In the genomic region with DNA sequence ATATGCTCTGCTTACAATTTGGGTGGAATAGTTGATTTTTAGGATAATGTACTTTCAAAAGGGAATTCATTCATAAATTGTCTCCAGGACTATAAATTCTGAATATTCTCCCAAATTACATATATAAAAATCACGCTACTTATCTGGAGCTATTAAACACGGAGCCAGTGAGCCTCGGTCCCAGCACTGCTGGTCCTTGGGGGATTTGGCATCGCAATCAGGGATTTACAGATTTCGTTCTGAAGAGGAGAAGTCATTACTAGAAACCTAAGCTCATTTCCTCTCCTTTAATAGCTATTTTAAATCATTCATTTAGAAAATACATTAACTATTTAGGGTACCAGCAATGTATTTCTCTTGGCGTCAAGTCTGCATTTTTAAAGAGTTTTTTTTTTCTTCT, we compare ENCODE assay signal across 31 mouse cellular contexts. TPM values are rescaled to one million over a fixed set of nuclear protein-coding genes. Genes with fewer than 3 reads are reported as not detected.
A peak's percentile ranks its signal among the peaks of the same experiment; 100 is the strongest.
DNase-seq lines count a peak whose midpoint lies in the region; ATAC-seq and TF ChIP-seq lines count a peak whose summit lies in the region.
"Had no signal": no experiment of that assay in that cellular context is flagged by ENCODE, and none has a peak within 500 bp of the region (broad histone marks: within the 10 kb centered on the region; RNA-seq: fewer than 3 reads in every experiment).

No protein-coding gene starts in this region.

- TF ChIP-seq CTCF in forebrain, postnatal 0 days (IDR thresholded peaks at IDR 0.05; ENCODE audit: low read depth) = no peak
- no peak for TF ChIP-seq CTCF in kidney, postnatal 0 days (IDR thresholded peaks at IDR 0.05; ENCODE audit: low read depth)

- H3K27ac ChIP-seq in forebrain, embryonic 14.5 days (ENCODE audit: low read depth, low read length) = no peak overlapping the region
- no peak overlapping the region for H3K27ac ChIP-seq in forebrain, postnatal 0 days (ENCODE audit: low read depth, low read length)
- H3K27ac ChIP-seq in kidney, postnatal 0 days = no peak overlapping the region
- H3K27ac ChIP-seq in kidney, embryonic 15.5 days = no peak overlapping the region
- H3K27ac ChIP-seq in limb, embryonic 13.5 days = no peak overlapping the region
- H3K27ac ChIP-seq in limb, embryonic 10.5 days = no peak overlapping the region
- H3K27ac ChIP-seq in neural tube, embryonic 15.5 days (replicated peaks) = no peak overlapping the region
- H3K27ac ChIP-seq: embryonic facial prominence, embryonic 13.5 days; embryonic facial prominence, embryonic 15.5 days; forebrain, embryonic 10.5 days; forebrain, embryonic 13.5 days had no signal

- no peaks in the 10 kb centered on the region for H3K9me3 ChIP-seq in forebrain, embryonic 14.5 days (replicated peaks; ENCODE audit: control insufficient read depth, low read length)
- H3K9me3 ChIP-seq in forebrain, postnatal 0 days (ENCODE audit: low read length) = no peaks in the 10 kb centered on the region
- H3K9me3 ChIP-seq in kidney, postnatal 0 days (replicated peaks; ENCODE audit: low read length) = no peaks in the 10 kb centered on the region
- no peaks in the 10 kb centered on the region for H3K9me3 ChIP-seq in kidney, embryonic 15.5 days (replicated peaks)
- no peaks in the 10 kb centered on the region for H3K9me3 ChIP-seq in limb, embryonic 13.5 days
- no peaks in the 10 kb centered on the region for H3K9me3 ChIP-seq in limb, embryonic 10.5 days (replicated peaks)
- H3K9me3 ChIP-seq in neural tube, embryonic 15.5 days (replicated peaks) = no peaks in the 10 kb centered on the region
- H3K9me3 ChIP-seq: embryonic facial prominence, embryonic 13.5 days; embryonic facial prominence, embryonic 15.5 days; forebrain, embryonic 10.5 days; forebrain, embryonic 13.5 days had no signal

- H3K4me1 ChIP-seq in forebrain, embryonic 14.5 days (ENCODE audit: control insufficient read depth, insufficient read depth, low read length) = no peaks in the 10 kb centered on the region
- no peaks in the 10 kb centered on the region for H3K4me1 ChIP-seq in forebrain, postnatal 0 days (ENCODE audit: insufficient read depth)
- no peaks in the 10 kb centered on the region for H3K4me1 ChIP-seq in kidney, postnatal 0 days (replicated peaks; ENCODE audit: insufficient read depth, low read length)
- no peaks in the 10 kb centered on the region for H3K4me1 ChIP-seq in kidney, embryonic 15.5 days
- peaks cover 8% of the 10 kb centered on the region for H3K4me1 ChIP-seq in limb, embryonic 13.5 days
- H3K4me1 ChIP-seq in limb, embryonic 10.5 days = peaks cover 9% of the 10 kb centered on the region; the same call in 1 of the 2 replicates
- 0 out of 2 replicates have a peak, but pooled peaks cover 6% of the 10 kb centered on the region for H3K4me1 ChIP-seq in neural tube, embryonic 15.5 days
- H3K4me1 ChIP-seq: embryonic facial prominence, embryonic 13.5 days; embryonic facial prominence, embryonic 15.5 days; forebrain, embryonic 10.5 days had no signal

- H3K4me2 ChIP-seq in forebrain, embryonic 14.5 days (ENCODE audit: low read length) = no peak overlapping the region
- H3K4me2 ChIP-seq in forebrain, postnatal 0 days (ENCODE audit: low read depth) = no peak overlapping the region
- H3K4me2 ChIP-seq in kidney, postnatal 0 days (ENCODE audit: low read length) = no peak overlapping the region
- no peak overlapping the region for H3K4me2 ChIP-seq in kidney, embryonic 15.5 days
- 0 out of 2 replicates have a peak overlapping the region, but pooled peaks have one; percentile 34 for H3K4me2 ChIP-seq in limb, embryonic 13.5 days (replicated peaks)
- H3K4me2 ChIP-seq in neural tube, embryonic 15.5 days = 0 out of 2 replicates have a peak overlapping the region, but pooled peaks have one; percentile 25
- H3K4me2 ChIP-seq: embryonic facial prominence, embryonic 13.5 days; embryonic facial prominence, embryonic 15.5 days; forebrain, embryonic 13.5 days had no signal

- no peak for ATAC-seq in forebrain, embryonic 14.5 days
- ATAC-seq in forebrain, postnatal 0 days = no peak
- ATAC-seq in kidney, postnatal 0 days (replicated peaks; ENCODE audit: low FRiP score, low read depth) = no peak
- ATAC-seq in kidney, embryonic 15.5 days (replicated peaks; ENCODE audit: low FRiP score) = no peak
- no peak for ATAC-seq in limb, embryonic 13.5 days (ENCODE audit: low FRiP score, low read depth)
- ATAC-seq in neural tube, embryonic 15.5 days (ENCODE audit: low FRiP score) = no peak
- ATAC-seq: activated CD4-positive, CD25-positive, alpha-beta regulatory T cell, adult 4 months; CD4-positive, CD25-positive, alpha-beta regulatory T cell, adult 4 months; Patski had no signal

- no peaks in the 10 kb centered on the region for H3K36me3 ChIP-seq in forebrain, embryonic 14.5 days (ENCODE audit: control insufficient read depth, insufficient read depth, low read length)
- no peaks in the 10 kb centered on the region for H3K36me3 ChIP-seq in forebrain, postnatal 0 days (ENCODE audit: insufficient read depth)
- H3K36me3 ChIP-seq in kidney, postnatal 0 days (ENCODE audit: insufficient read depth, low read length) = no peaks in the 10 kb centered on the region
- H3K36me3 ChIP-seq in kidney, embryonic 15.5 days = no peaks in the 10 kb centered on the region
- H3K36me3 ChIP-seq in limb, embryonic 13.5 days = no peaks in the 10 kb centered on the region
- no peaks in the 10 kb centered on the region for H3K36me3 ChIP-seq in limb, embryonic 10.5 days
- H3K36me3 ChIP-seq in neural tube, embryonic 15.5 days = no peaks in the 10 kb centered on the region
- H3K36me3 ChIP-seq: embryonic facial prominence, embryonic 13.5 days; embryonic facial prominence, embryonic 15.5 days; forebrain, embryonic 10.5 days; G1E had no signal

- 45% methylated on average over 6 of the region's 6 CpGs for WGBS in forebrain, embryonic 14.5 days
- WGBS in forebrain, postnatal 0 days = 33% methylated on average over 6 of the region's 6 CpGs
- WGBS in kidney, postnatal 0 days = 45% methylated on average over 6 of the region's 6 CpGs
- WGBS in kidney, embryonic 15.5 days = 49% methylated on average over 6 of the region's 6 CpGs
- WGBS in limb, embryonic 13.5 days = 14% methylated on average over 6 of the region's 6 CpGs
- WGBS in limb, embryonic 10.5 days = 65% methylated on average over 6 of the region's 6 CpGs
- WGBS in neural tube, embryonic 15.5 days = 29% methylated on average over 6 of the region's 6 CpGs

- no peaks in the 10 kb centered on the region for H3K27me3 ChIP-seq in forebrain, embryonic 14.5 days (replicated peaks; ENCODE audit: control insufficient read depth, insufficient read depth, low read length)
- H3K27me3 ChIP-seq in forebrain, postnatal 0 days (ENCODE audit: insufficient read depth, low read length) = no peaks in the 10 kb centered on the region
- H3K27me3 ChIP-seq in kidney, postnatal 0 days (ENCODE audit: insufficient read depth, low read length) = no peaks in the 10 kb centered on the region
- H3K27me3 ChIP-seq in kidney, embryonic 15.5 days = no peaks in the 10 kb centered on the region
- no peaks in the 10 kb centered on the region for H3K27me3 ChIP-seq in limb, embryonic 13.5 days
- no peaks in the 10 kb centered on the region for H3K27me3 ChIP-seq in limb, embryonic 10.5 days (ENCODE audit: low read depth, poor library complexity, severe bottlenecking)
- H3K27me3 ChIP-seq in neural tube, embryonic 15.5 days (replicated peaks) = 0 out of 2 replicates have a peak, but pooled peaks cover 2% of the 10 kb centered on the region
- H3K27me3 ChIP-seq: CH12.LX; embryonic facial prominence, embryonic 13.5 days; embryonic facial prominence, embryonic 15.5 days; forebrain, embryonic 13.5 days had no signal

- DNase-seq in forebrain, embryonic 14.5 days (ENCODE audit: low spot score) = peak; percentile 19
- no peak for DNase-seq in forebrain, postnatal 0 days
- peak; percentile 27 for DNase-seq in kidney, postnatal 0 days (ENCODE audit: low spot score)
- no peak for DNase-seq in limb, embryonic 10.5 days (ENCODE audit: low spot score)
- DNase-seq in neural tube, embryonic 10.5 days (ENCODE audit: extremely low spot score, low spot score) = no peak
- DNase-seq: adrenal gland, adult 8-10 months; adrenal gland, postnatal 14 days; adrenal gland, postnatal 36 days; B cell, adult 2 months; cerebellum, adult 11 months; cerebellum, adult 18-20 months; cerebellum, adult 8-10 months; cerebellum, adult 9-11 months; cerebellum, postnatal 14 days; cerebellum, postnatal 36 days; embryo, embryonic 11 days had no signal

- no peak overlapping the region for H3K4me3 ChIP-seq in forebrain, embryonic 14.5 days (ENCODE audit: low read depth, low read length)
- no peak overlapping the region for H3K4me3 ChIP-seq in forebrain, postnatal 0 days (ENCODE audit: low read depth, low read length)
- H3K4me3 ChIP-seq in kidney, postnatal 0 days (replicated peaks; ENCODE audit: low read depth, low read length) = no peak overlapping the region
- H3K4me3 ChIP-seq in kidney, embryonic 15.5 days (replicated peaks) = no peak overlapping the region
- H3K4me3 ChIP-seq in limb, embryonic 13.5 days = no peak overlapping the region
- no peak overlapping the region for H3K4me3 ChIP-seq in limb, embryonic 10.5 days
- no peak overlapping the region for H3K4me3 ChIP-seq in neural tube, embryonic 15.5 days (replicated peaks)
- H3K4me3 ChIP-seq: embryonic facial prominence, embryonic 13.5 days; embryonic facial prominence, embryonic 15.5 days; erythroblast, embryonic 14.5 days; forebrain, embryonic 10.5 days; forebrain, embryonic 13.5 days had no signal

- H3K9ac ChIP-seq in forebrain, embryonic 14.5 days (ENCODE audit: low read length) = no peak overlapping the region
- H3K9ac ChIP-seq in forebrain, postnatal 0 days = no peak overlapping the region
- H3K9ac ChIP-seq in kidney, postnatal 0 days (ENCODE audit: low read depth, low read length) = no peak overlapping the region
- no peak overlapping the region for H3K9ac ChIP-seq in kidney, embryonic 15.5 days
- no peak overlapping the region for H3K9ac ChIP-seq in limb, embryonic 13.5 days
- H3K9ac ChIP-seq in neural tube, embryonic 15.5 days (replicated peaks) = no peak overlapping the region
- H3K9ac ChIP-seq: embryonic facial prominence, embryonic 13.5 days; embryonic facial prominence, embryonic 15.5 days; forebrain, embryonic 13.5 days had no signal

RNA-seq across cellular contexts. Expression of a gene that starts 55.0 kb away (rescaled TPM):
- not detected in 2 replicates for polyA plus RNA-seq in forebrain, embryonic 14.5 days (2014; fragmentation: Nextera tagmentation; extraction: Ambion mirVana)
- total RNA-seq in forebrain, postnatal 0 days (2014; rRNA removed) = not detected in 2 replicates
- 0.05 TPM in 1 of 2 replicates, not detected in the other for polyA plus RNA-seq in forebrain, postnatal 0 days (2015; fragmentation: Nextera tagmentation; extraction: Ambion mirVana)
- polyA plus RNA-seq in kidney, postnatal 0 days (2015; fragmentation: Nextera tagmentation; extraction: Ambion mirVana) = not detected in 2 replicates
- polyA plus RNA-seq in kidney, embryonic 15.5 days (2015; fragmentation: Nextera tagmentation; extraction: Ambion mirVana) = not detected in 2 replicates
- 1.5 and 2.1 TPM in 2 replicates for polyA plus RNA-seq in limb, embryonic 13.5 days (2015; fragmentation: Nextera tagmentation; extraction: Ambion mirVana)
- not detected in 2 replicates for polyA plus RNA-seq in limb, embryonic 10.5 days (2016; fragmentation: Nextera tagmentation; extraction: Ambion mirVana)
- polyA plus RNA-seq in neural tube, embryonic 15.5 days (2015; fragmentation: Nextera tagmentation; extraction: Ambion mirVana) = 0.19 and 0.24 TPM in 2 replicates
- total RNA-seq: adrenal gland, postnatal 36 days; CH12.LX; common myeloid progenitor, adult 5-6 weeks had no signal
- polyA plus RNA-seq: CD4-positive, CD25-positive, alpha-beta regulatory T cell, adult 4 months; embryonic facial prominence, embryonic 11.5 days; embryonic facial prominence, embryonic 13.5 days; erythroblast, embryonic 14.5 days; forebrain, embryonic 10.5 days; forebrain, embryonic 13.5 days; G1E; Patski had no signal

Comparison
In these comparisons a context has a peak if more than half of its experiments do, and no peak if none do; other contexts are left out.
1. DNase-seq: peak in forebrain, embryonic 14.5 days (single experiment) and kidney, postnatal 0 days (single experiment); none in forebrain, postnatal 0 days (single experiment), limb, embryonic 10.5 days (single experiment) and neural tube, embryonic 10.5 days (single experiment).
2. H3K4me2 ChIP-seq: peak in limb, embryonic 13.5 days (single experiment) and neural tube, embryonic 15.5 days (single experiment); none in forebrain, embryonic 14.5 days (single experiment), forebrain, postnatal 0 days (single experiment), kidney, postnatal 0 days (single experiment) and kidney, embryonic 15.5 days (single experiment).